Mouse (Mus musculus): Measurements from ENCODE around the gene Prdx2. TPM values are rescaled to one million over a fixed set of nuclear protein-coding genes. Genes with fewer than 3 reads are reported as not detected.

Gene Prdx2
- polyA plus RNA-seq, 1 experiment from 2014 or later: 1,349 TPM

- no peak overlapping the region for H3K27ac ChIP-seq (ENCODE audit: low read depth, low read length)
- WGBS: 9% methylated on average over 14 of the region's 14 CpGs
Observed at GRCm38 (mm10) chr8:84935489-84935888, 33.9 kb upstream of the Prdx2 start.

DNA sequence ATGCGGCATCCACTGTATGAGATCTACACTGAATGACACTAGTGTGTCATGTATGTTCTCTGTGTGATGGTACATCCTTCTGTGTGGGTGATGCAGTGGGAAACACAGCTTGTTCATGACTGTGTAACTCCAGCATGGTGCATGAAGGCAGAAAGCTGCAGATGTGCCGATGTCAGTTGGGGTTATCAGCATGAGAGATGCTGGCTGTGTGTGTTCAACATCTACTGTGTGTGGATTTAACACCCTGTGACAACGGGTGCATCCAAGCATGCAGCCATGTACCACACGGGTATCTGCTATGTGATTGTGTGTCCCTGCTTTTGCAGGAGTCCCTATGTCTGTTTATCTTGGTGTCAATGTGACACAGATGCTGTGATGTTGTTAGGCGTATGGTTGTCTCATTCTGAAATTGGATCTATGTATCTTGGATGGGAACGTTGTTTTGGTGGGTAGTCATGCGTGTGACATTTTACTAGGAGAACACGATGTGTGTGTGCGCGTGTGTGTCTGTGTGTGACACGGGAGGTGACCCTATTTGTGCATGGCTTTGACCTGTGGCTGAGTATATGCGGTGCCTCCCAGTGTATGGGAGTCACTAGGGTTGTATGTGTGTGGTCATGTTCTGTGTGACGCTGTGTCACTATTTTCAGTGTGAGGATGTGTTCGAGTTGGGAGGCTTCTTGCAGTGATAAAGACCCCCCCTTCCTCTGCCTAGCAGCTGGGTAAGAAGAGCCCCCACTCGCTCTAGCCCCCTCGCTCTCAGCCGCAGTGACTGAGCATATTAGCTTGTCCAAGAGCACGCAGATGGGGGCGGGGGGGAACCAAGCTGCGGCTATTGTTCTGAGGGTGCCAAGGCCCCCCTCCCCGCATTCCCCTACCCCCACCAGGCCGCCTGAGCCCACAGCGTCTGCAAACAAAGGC lies 33.1 kb upstream of the Prdx2 start:
- DNase-seq (ENCODE audit: low spot score, missing footprints): peak; percentile 88
- ATAC-seq (ENCODE audit: low FRiP score): peak; percentile 59
- Histone ChIP-seq H3K4me3 (ENCODE audit: low read depth, low read length) (peak overlapping the region; percentile 65), H3K27me3 (ENCODE audit: control insufficient read depth, insufficient read depth, low read length) (peaks cover 30% of the 10 kb centered on the region), H3K36me3 (ENCODE audit: control insufficient read depth, insufficient read depth, low read length) (no peaks in the 10 kb centered on the region), H3K4me2 (peak overlapping the region; percentile 95), H3K4me1 (ENCODE audit: control insufficient read depth, insufficient read depth, low read length) (peaks cover 29% of the 10 kb centered on the region), H3K27ac (ENCODE audit: low read depth, low read length) (peak overlapping the region; percentile 59; the same call in 1 of the 2 replicates), H3K9ac (ENCODE audit: low read length) (peak overlapping the region; percentile 76), H3K9me3 (ENCODE audit: control insufficient read depth, low read length) (no peaks in the 10 kb centered on the region)
- 21% methylated on average over 20 of the region's 23 CpGs for WGBS

More at GRCm38 (mm10) chr8:84935489-84935888, 33.9 kb upstream of the Prdx2 start:
- DNase-seq (ENCODE audit: low spot score, missing footprints) (peak; percentile 89), ATAC-seq (ENCODE audit: low FRiP score) (peak; percentile 34)
- Histone ChIP-seq H3K9me3 (ENCODE audit: control insufficient read depth, low read length) (no peaks in the 10 kb centered on the region), H3K4me3 (ENCODE audit: low read depth, low read length) (peak overlapping the region; percentile 65; the same call in 1 of the 2 replicates), H3K36me3 (ENCODE audit: control insufficient read depth, insufficient read depth, low read length) (no peaks in the 10 kb centered on the region), H3K9ac (ENCODE audit: low read length) (peak overlapping the region; percentile 20; the same call in 1 of the 2 replicates), H3K27me3 (ENCODE audit: control insufficient read depth, insufficient read depth, low read length) (peaks cover 33% of the 10 kb centered on the region), H3K4me1 (ENCODE audit: control insufficient read depth, insufficient read depth, low read length) (peaks cover 29% of the 10 kb centered on the region), H3K4me2 (peak overlapping the region; percentile 95)

GRCm38 (mm10) chr8:84936962-84937546 lies 32.3 kb upstream of the Prdx2 start, which contains the start of gene Mast1:
Gene Mast1 (minus strand): TSS chr8:84937359.
- under 1% methylated on average over 45 of the region's 50 CpGs for WGBS
- H3K9ac ChIP-seq (ENCODE audit: low read length): peak within 1 kb of the TSS; percentile 76
- H3K36me3 ChIP-seq (ENCODE audit: control insufficient read depth, insufficient read depth, low read length): no peaks in the 10 kb centered on the region
- H3K27ac ChIP-seq (ENCODE audit: low read depth, low read length): peak within 1 kb of the TSS; percentile 59; the same call in 1 of the 2 replicates
- peak; percentile 97 for DNase-seq (ENCODE audit: low spot score, missing footprints)
- peak within 1 kb of the TSS; percentile 95 for H3K4me2 ChIP-seq
- ATAC-seq (ENCODE audit: low FRiP score): peak; percentile 65
- peaks cover 29% of the 10 kb centered on the region for H3K4me1 ChIP-seq (ENCODE audit: control insufficient read depth, insufficient read depth, low read length)
- H3K27me3 ChIP-seq (ENCODE audit: control insufficient read depth, insufficient read depth, low read length): peaks cover 30% of the 10 kb centered on the region
- peak within 1 kb of the TSS; percentile 65 for H3K4me3 ChIP-seq (ENCODE audit: low read depth, low read length)
- no peaks in the 10 kb centered on the region for H3K9me3 ChIP-seq (ENCODE audit: control insufficient read depth, low read length)

DNA sequence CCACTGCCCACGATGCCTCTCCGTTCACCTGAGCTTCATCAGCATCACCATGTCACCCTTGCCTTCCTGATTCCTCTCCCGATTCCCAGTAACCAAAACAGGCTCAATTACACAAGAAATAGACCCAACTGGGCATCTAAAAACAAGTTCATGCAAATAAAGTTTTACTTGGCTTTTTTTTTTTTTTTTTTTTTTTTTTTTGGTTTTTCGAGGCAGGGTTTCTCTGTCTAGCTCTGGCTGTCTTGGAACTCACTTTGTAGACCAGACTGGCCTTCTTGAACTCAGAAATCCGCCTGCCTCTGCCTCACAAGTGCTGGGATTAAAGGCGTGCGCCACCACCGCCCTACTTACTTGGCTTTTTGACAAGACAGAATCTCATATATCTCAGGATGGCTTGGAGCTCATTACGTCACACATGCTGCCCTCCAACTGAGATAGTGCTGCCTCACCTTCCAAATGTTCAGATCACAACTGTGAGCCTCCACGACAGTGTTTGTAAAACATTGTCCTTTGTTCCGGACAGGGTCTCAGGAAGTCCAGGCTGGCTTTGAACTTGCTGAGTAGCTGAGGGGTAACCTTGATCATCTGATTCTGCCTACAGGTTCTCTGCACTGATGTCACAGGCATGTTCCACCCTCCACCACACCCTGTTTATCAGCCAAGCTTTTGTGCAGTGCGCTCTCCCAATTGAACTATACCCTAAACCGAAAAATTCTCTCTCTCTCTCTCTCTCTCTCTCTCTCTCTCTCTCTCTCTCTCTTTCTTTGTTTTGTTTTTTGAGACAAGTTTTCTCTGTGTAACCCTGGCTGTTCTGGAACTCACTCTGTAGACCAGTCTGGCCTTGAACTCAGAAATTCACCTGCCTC lies 31.5 kb upstream of the Prdx2 start:
- WGBS: 63% methylated on average over 13 of the region's 13 CpGs
- no peaks in the 10 kb centered on the region for H3K9me3 ChIP-seq (ENCODE audit: control insufficient read depth, low read length)
- no peak overlapping the region for H3K9ac ChIP-seq (ENCODE audit: low read length)
- peaks cover 29% of the 10 kb centered on the region for H3K4me1 ChIP-seq (ENCODE audit: control insufficient read depth, insufficient read depth, low read length)
- ATAC-seq (ENCODE audit: low FRiP score) (no peak), DNase-seq (ENCODE audit: low spot score, missing footprints) (no peak)
- H3K4me2 ChIP-seq: peak overlapping the region; percentile 95
- H3K27ac ChIP-seq (ENCODE audit: low read depth, low read length): no peak overlapping the region
- peaks cover 30% of the 10 kb centered on the region for H3K27me3 ChIP-seq (ENCODE audit: control insufficient read depth, insufficient read depth, low read length)
- H3K36me3 ChIP-seq (ENCODE audit: control insufficient read depth, insufficient read depth, low read length): no peaks in the 10 kb centered on the region
- peak overlapping the region; percentile 65; the same call in 1 of the 2 replicates for H3K4me3 ChIP-seq (ENCODE audit: low read depth, low read length)

DNA sequence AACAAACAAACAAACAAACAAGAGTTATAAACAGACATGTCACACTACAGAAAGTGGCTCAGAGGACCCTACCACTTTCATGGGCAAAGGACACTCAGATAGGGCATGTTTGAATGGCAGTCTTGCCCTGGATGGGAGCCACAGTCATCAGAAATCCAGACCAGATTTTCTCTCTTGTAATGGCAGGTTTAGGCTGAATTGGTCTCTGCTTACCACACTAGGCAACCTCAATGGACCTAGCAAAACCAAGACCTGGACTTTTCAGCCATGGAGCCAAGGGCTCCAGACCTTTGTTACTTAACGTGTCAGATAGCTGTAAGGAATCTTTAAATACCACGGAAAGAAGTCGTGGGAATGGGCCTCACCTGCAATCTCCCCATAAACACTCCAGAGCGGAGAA lies 25.7 kb upstream of the Prdx2 start:
- Histone ChIP-seq H3K4me3 (ENCODE audit: low read depth, low read length) (no peak overlapping the region), H3K4me2 (no peak overlapping the region), H3K27ac (ENCODE audit: low read depth, low read length) (no peak overlapping the region), H3K36me3 (ENCODE audit: control insufficient read depth, insufficient read depth, low read length) (no peaks in the 10 kb centered on the region), H3K9me3 (ENCODE audit: control insufficient read depth, low read length) (no peaks in the 10 kb centered on the region), H3K4me1 (ENCODE audit: control insufficient read depth, insufficient read depth, low read length) (peaks cover 23% of the 10 kb centered on the region), H3K27me3 (ENCODE audit: control insufficient read depth, insufficient read depth, low read length) (peaks cover 37% of the 10 kb centered on the region), H3K9ac (ENCODE audit: low read length) (no peak overlapping the region)
- no peak for ATAC-seq (ENCODE audit: low FRiP score)
- WGBS: 18% methylated on average over 4 of the region's 4 CpGs
- DNase-seq (ENCODE audit: low spot score, missing footprints): peak; percentile 81

GRCm38 (mm10) chr8:84944478-84945160 lies 24.8 kb upstream of the Prdx2 start:
- Histone ChIP-seq H3K9ac (ENCODE audit: low read length) (no peak overlapping the region), H3K4me2 (peak overlapping the region; percentile 92), H3K4me1 (ENCODE audit: control insufficient read depth, insufficient read depth, low read length) (peaks cover 23% of the 10 kb centered on the region), H3K9me3 (ENCODE audit: control insufficient read depth, low read length) (no peaks in the 10 kb centered on the region), H3K27me3 (ENCODE audit: control insufficient read depth, insufficient read depth, low read length) (peaks cover 37% of the 10 kb centered on the region), H3K27ac (ENCODE audit: low read depth, low read length) (no peak overlapping the region), H3K36me3 (ENCODE audit: control insufficient read depth, insufficient read depth, low read length) (no peaks in the 10 kb centered on the region), H3K4me3 (ENCODE audit: low read depth, low read length) (peak overlapping the region; percentile 14; the same call in 1 of the 2 replicates)
- ATAC-seq (ENCODE audit: low FRiP score): peak; percentile 51; the same call in 1 of the 2 replicates
- peak; percentile 92 for DNase-seq (ENCODE audit: low spot score, missing footprints)
- 2% methylated on average over 26 of the region's 26 CpGs for WGBS

DNA sequence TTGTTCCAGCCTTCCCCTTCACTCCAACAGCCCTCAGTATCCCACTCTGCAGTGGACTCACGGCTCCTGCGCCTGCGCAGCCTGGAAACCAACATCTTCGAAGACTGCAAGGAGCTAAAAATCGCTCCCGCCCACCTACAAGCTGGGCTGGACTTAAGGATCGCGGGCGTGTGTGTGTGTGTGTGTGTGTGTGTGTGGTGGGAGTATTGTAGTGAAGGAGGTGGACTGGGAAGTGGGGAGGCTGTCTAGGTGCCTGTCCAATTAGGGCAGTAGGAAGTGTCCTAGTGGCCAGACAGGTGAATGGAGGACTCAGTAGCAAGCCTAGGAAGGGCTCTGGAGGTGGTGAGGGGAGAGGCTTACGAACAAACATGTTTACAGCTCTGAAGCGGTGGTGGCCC lies 24.2 kb upstream of the Prdx2 start:
- Histone ChIP-seq H3K27me3 (ENCODE audit: control insufficient read depth, insufficient read depth, low read length) (peaks cover 40% of the 10 kb centered on the region), H3K4me2 (peak overlapping the region; percentile 92), H3K9me3 (ENCODE audit: control insufficient read depth, low read length) (no peaks in the 10 kb centered on the region), H3K36me3 (ENCODE audit: control insufficient read depth, insufficient read depth, low read length) (no peaks in the 10 kb centered on the region), H3K9ac (ENCODE audit: low read length) (no peak overlapping the region), H3K4me1 (ENCODE audit: control insufficient read depth, insufficient read depth, low read length) (peaks cover 23% of the 10 kb centered on the region), H3K4me3 (ENCODE audit: low read depth, low read length) (peak overlapping the region; percentile 57; the same call in 1 of the 2 replicates), H3K27ac (ENCODE audit: low read depth, low read length) (no peak overlapping the region)
- DNase-seq (ENCODE audit: low spot score, missing footprints) (no peak), ATAC-seq (ENCODE audit: low FRiP score) (peak; percentile 56)
- WGBS: 4% methylated on average over 11 of the region's 11 CpGs

Data from midbrain, embryonic 11.5 days (tissue).